Mouse (Mus musculus) liver, embryonic 14.5 days (tissue): Measurements from ENCODE around the gene Rbbp8nl. TPM values are rescaled to one million over a fixed set of nuclear protein-coding genes. Genes with fewer than 3 reads are reported as not detected.

ENCODE experiments used
- ATAC-seq: fragments of 200-750 bp; cut with Nextera tagmentation; 2 replicates; pipeline ENCODE4 v1.8.0; 2017; ENCODE audit warnings: moderate number of reproducible peaks, mild to moderate bottlenecking, moderate library complexity; ENCODE audit not compliant: insufficient read depth
- DNase-seq, 3 experiments: peaks; one replicate each; pipeline ENCODE4 v3.0.0-alpha.2; 2012 to 2013; ENCODE audit warnings: low read depth in 3 of 3, low spot score in 3 of 3
- H3K27ac ChIP-seq: fragments of 300-500 bp; sonication (generic); 2 replicates; pipeline ENCODE4 v1.5.1; 2014; ENCODE audit warnings: moderate library complexity, mild to moderate bottlenecking, control low read depth, inconsistent platforms
- H3K27me3 ChIP-seq: fragments of 300-500 bp; sonication (generic); 2 replicates; pipeline ENCODE4 v1.6.1; 2014; ENCODE audit warnings: mild to moderate bottlenecking, low read length, moderate library complexity; ENCODE audit not compliant: control insufficient read depth, insufficient read depth
- H3K36me3 ChIP-seq: fragments of 300-500 bp; sonication (generic); replicated peaks from 2 replicates; pipeline ENCODE4 v1.6.1; 2014; ENCODE audit warnings: low read depth; ENCODE audit not compliant: control insufficient read depth, insufficient read depth
- H3K4me1 ChIP-seq, 2 experiments: fragments of 200-500 bp in 1 of 2; fragments of 300-500 bp in 1 of 2; sonication (generic) in 1 of 2; replicated peaks; 2 replicates each; pipeline ENCODE4 v1.6.1; 2012 to 2014; ENCODE audit warnings: antibody characterized with exemption in 1 of 2, inconsistent platforms in 1 of 2, low read length in 1 of 2; ENCODE audit not compliant: control insufficient read depth in 2 of 2, insufficient read depth in 2 of 2
- H3K4me2 ChIP-seq: fragments of 300-500 bp; sonication (generic); 2 replicates; pipeline ENCODE4 v1.6.1; 2014; ENCODE audit warnings: low read depth, mild to moderate bottlenecking, control low read depth, moderate library complexity
- H3K4me3 ChIP-seq, 2 experiments: fragments of 200-500 bp in 1 of 2; fragments of 300-500 bp in 1 of 2; sonication (generic) in 1 of 2; 2 replicates each; pipeline ENCODE4 v1.5.1; 2012 to 2014; ENCODE audit warnings: low read depth in 2 of 2, low read length in 2 of 2, mild to moderate bottlenecking in 2 of 2, control low read depth in 1 of 2, inconsistent platforms in 1 of 2, moderate library complexity in 1 of 2; ENCODE audit not compliant: insufficient read depth in 1 of 2
- H3K9ac ChIP-seq: fragments of 300-500 bp; sonication (generic); replicated peaks from 2 replicates; pipeline ENCODE4 v1.6.1; 2014; ENCODE audit warnings: mild to moderate bottlenecking, control low read depth, moderate library complexity
- H3K9me3 ChIP-seq: fragments of 300-500 bp; sonication (generic); 2 replicates; pipeline ENCODE4 v1.6.1; 2016; ENCODE audit warnings: low read length, mixed read lengths; ENCODE audit not compliant: control insufficient read depth
- CTCF ChIP-seq: IDR thresholded peaks from 2 replicates; pipeline ENCODE4 v1.5.1; 2016; ENCODE audit warnings: antibody characterized with exemption, low read depth, control low read depth
- EP300 ChIP-seq: IDR thresholded peaks from 2 replicates; pipeline ENCODE4 v1.6.1; 2016; ENCODE audit warnings: antibody characterized with exemption, low read depth
- WGBS: fragments of 180-500 bp; shearing (Covaris S2); extraction: QIAGEN DNeasy Blood & Tissue Kit; methylation state at CpG from one replicate; pipeline ENCODE4 v1.1.7; 2014; ENCODE audit not compliant: insufficient replicate concordance; 5-methylcytosine and 5-hydroxymethylcytosine counted together
- polyA plus RNA-seq, 2 experiments: library from polyadenylated mRNA; depleted of rRNA in 1 of 2; stranded (reverse) in 1 of 2; unstranded in 1 of 2; fragments of >200 nt; fragmentation: Nextera tagmentation in 1 of 2; extraction: Ambion mirVana in 1 of 2; gene quantifications; 2 replicates each; pipeline versions ENCODE4 v1.2.1 to v1.2.3; 2012 to 2014

Rbbp8nl gene
- polyA plus RNA-seq, 2 experiments, result 0.02 TPM; not detected in 1

- Histone ChIP-seq H3K27ac (no peak overlapping the region), H3K27me3 (no peaks in the 10 kb centered on the region), H3K4me2 (no peak overlapping the region), H3K4me3 (no peak overlapping the region), H3K36me3 (no peaks in the 10 kb centered on the region), H3K4me1 (no peaks in the 10 kb centered on the region), H3K9ac (no peak overlapping the region), H3K9me3 (no peaks in the 10 kb centered on the region)
- ATAC-seq (no peak), DNase-seq (no peak)
- TF ChIP-seq EP300, result no peak
- WGBS, result 50% methylated on average over 14 of the region's 14 CpGs
Measured at GRCm38 (mm10) chr2:180322674-180323355, 33.1 kb upstream of the Rbbp8nl start.

GRCm38 (mm10) chr2:180320216-180320615, 30.5 kb upstream of the Rbbp8nl start:
- Histone ChIP-seq H3K27me3 (no peaks in the 10 kb centered on the region), H3K9ac (no peak overlapping the region), H3K4me2 (no peak overlapping the region), H3K9me3 (no peaks in the 10 kb centered on the region), H3K4me3 (no peak overlapping the region), H3K4me1 (no peaks in the 10 kb centered on the region), H3K27ac (no peak overlapping the region), H3K36me3 (no peaks in the 10 kb centered on the region)
- WGBS, result 49% methylated on average over 4 of the region's 4 CpGs
- ATAC-seq (0 out of 2 replicates have a peak, but pooled peaks have one; percentile 33), DNase-seq (no peak)
- TF ChIP-seq CTCF, result no peak
- no peak for TF ChIP-seq EP300

- no peak for TF ChIP-seq EP300
- TF ChIP-seq CTCF, result no peak
- ATAC-seq (no peak), DNase-seq (no peak)
- Histone ChIP-seq H3K4me2 (no peak overlapping the region), H3K9ac (no peak overlapping the region), H3K27ac (no peak overlapping the region), H3K9me3 (no peaks in the 10 kb centered on the region), H3K4me3 (no peak overlapping the region), H3K4me1 (no peaks in the 10 kb centered on the region), H3K36me3 (no peaks in the 10 kb centered on the region), H3K27me3 (no peaks in the 10 kb centered on the region)
- WGBS, result 59% methylated on average over 7 of the region's 7 CpGs
Measured at GRCm38 (mm10) chr2:180317591-180317990, 27.9 kb upstream of the Rbbp8nl start.

GRCm38 (mm10) chr2:180314292-180314691, 24.6 kb upstream of the Rbbp8nl start:
- Histone ChIP-seq H3K9me3 (no peaks in the 10 kb centered on the region), H3K36me3 (no peaks in the 10 kb centered on the region), H3K27me3 (no peaks in the 10 kb centered on the region), H3K4me3 (no peak overlapping the region), H3K27ac (no peak overlapping the region), H3K9ac (no peak overlapping the region), H3K4me2 (no peak overlapping the region), H3K4me1 (no peaks in the 10 kb centered on the region)
- ATAC-seq (no peak), DNase-seq (no peak)
- 55% methylated on average over 2 of the region's 2 CpGs for WGBS
- TF ChIP-seq EP300 (no peak), CTCF (no peak)

GRCm38 (mm10) chr2:180311147-180311546, 21.5 kb upstream of the Rbbp8nl start:
- H3K27ac ChIP-seq, result no peak overlapping the region
- no peaks in the 10 kb centered on the region for H3K27me3 ChIP-seq
- DNase-seq, result no peak
- H3K4me1 ChIP-seq, result no peaks in the 10 kb centered on the region
- no peak overlapping the region for H3K4me2 ChIP-seq
- 48% methylated on average over 4 of the region's 4 CpGs for WGBS
- no peaks in the 10 kb centered on the region for H3K9me3 ChIP-seq
- H3K9ac ChIP-seq, result no peak overlapping the region
- TF ChIP-seq EP300 (no peak), CTCF (no peak)
- ATAC-seq, result no peak
- no peak overlapping the region for H3K4me3 ChIP-seq
- no peaks in the 10 kb centered on the region for H3K36me3 ChIP-seq
